Mouse (Mus musculus) bone marrow, adult 2 months (tissue): ENCODE results near the gene Tspan15. TPM values are rescaled to one million over a fixed set of nuclear protein-coding genes. Genes with fewer than 3 reads are reported as not detected.

Experiments used
- H3K27ac ChIP-seq: fragments of 200-500 bp; 2 replicates; pipeline ENCODE4 v1.5.1; 2012; ENCODE audit warnings: low read depth, mild to moderate bottlenecking, control low read depth, inconsistent platforms, low read length; ENCODE audit not compliant: control insufficient read depth, poor library complexity, insufficient read depth
- H3K4me1 ChIP-seq: fragments of 200-500 bp; 2 replicates; pipeline ENCODE4 v1.6.1; 2011; ENCODE audit warnings: low read length; ENCODE audit not compliant: control insufficient read depth, insufficient read depth
- H3K4me3 ChIP-seq: fragments of 200-500 bp; replicated peaks from 2 replicates; pipeline ENCODE3; 2011; ENCODE audit warnings: mild to moderate bottlenecking, low read depth, low read length, control low read depth; ENCODE audit not compliant: control insufficient read depth
- CTCF ChIP-seq: fragments of 200-500 bp; IDR thresholded peaks from 2 replicates; pipeline ENCODE4 v1.5.1; 2011; ENCODE audit warnings: low read length, control low read depth; ENCODE audit not compliant: control insufficient read depth, insufficient read depth
- POLR2A ChIP-seq: fragments of 200-500 bp; IDR thresholded peaks from 2 replicates; pipeline ENCODE4 v1.6.1; 2011; ENCODE audit warnings: low read depth, mild to moderate bottlenecking, control low read depth, low read length, borderline replicate concordance; ENCODE audit not compliant: control insufficient read depth
- WGBS: fragments of 180-500 bp; shearing (Covaris S2); methylation state at CpG from one replicate; pipeline ENCODE4 v1.1.7; 2018; 5-methylcytosine and 5-hydroxymethylcytosine counted together
- polyA plus RNA-seq: library from polyadenylated mRNA; stranded (reverse); fragments of >200 nt; gene quantifications from 2 replicates; pipeline ENCODE4 v1.2.4, GENCODE M21; 2011; ENCODE audit warnings: low replicate concordance; ENCODE audit not compliant: missing spikeins, insufficient read depth, insufficient read length

Tspan15 gene
- polyA plus RNA-seq, 1 experiment = 5.3 TPM

GRCm38 (mm10) chr10:62261115-62261886 is 30.2 kb upstream of the Tspan15 start:
- no peak overlapping the region for H3K27ac ChIP-seq
- 17% methylated on average over 18 of the region's 18 CpGs for WGBS
- TF ChIP-seq POLR2A (no peak), CTCF (peak; percentile 61; the same call in 1 of the 2 replicates)
- no peak overlapping the region for H3K4me3 ChIP-seq
- H3K4me1 ChIP-seq = no peaks in the 10 kb centered on the region; the same call in 1 of the 2 replicates

GRCm38 (mm10) chr10:62258298-62258697 is 27.2 kb upstream of the Tspan15 start:
- TF ChIP-seq POLR2A (no peak), CTCF (no peak)
- WGBS = 86% methylated on average over 5 of the region's 5 CpGs

GRCm38 (mm10) chr10:62252496-62253235 is 21.6 kb upstream of the Tspan15 start:
- 82% methylated on average over 27 of the region's 27 CpGs for WGBS
- TF ChIP-seq POLR2A = no peak
- no peak for TF ChIP-seq CTCF
- H3K27ac ChIP-seq = no peak overlapping the region
- no peak overlapping the region for H3K4me3 ChIP-seq
- no peaks in the 10 kb centered on the region for H3K4me1 ChIP-seq

More at GRCm38 (mm10) chr10:62258298-62258697, 27.2 kb upstream of the Tspan15 start:
- no peaks in the 10 kb centered on the region; the same call in 1 of the 2 replicates for H3K4me1 ChIP-seq
- no peak overlapping the region for H3K4me3 ChIP-seq
- H3K27ac ChIP-seq = no peak overlapping the region

- Histone ChIP-seq H3K4me1 (no peaks in the 10 kb centered on the region), H3K27ac (no peak within 1 kb of the TSS), H3K4me3 (no peak within 1 kb of the TSS)
- 84% methylated on average over 12 of the region's 12 CpGs for WGBS
- TF ChIP-seq CTCF (no peak), POLR2A (no peak)
Measured at GRCm38 (mm10) chr10:62252000-62252488, 21.0 kb upstream of the Tspan15 start, which contains the start of gene Tacr2. Gene Tacr2 (plus strand): TSS chr10:62252438.

- no peaks in the 10 kb centered on the region for H3K4me1 ChIP-seq
- WGBS = 18% methylated on average over 8 of the region's 8 CpGs
- no peak overlapping the region for H3K4me3 ChIP-seq
- H3K27ac ChIP-seq = no peak overlapping the region
- no peak for TF ChIP-seq POLR2A
- TF ChIP-seq CTCF = no peak
Measured at GRCm38 (mm10) chr10:62247815-62248214, 16.8 kb upstream of the Tspan15 start.

GRCm38 (mm10) chr10:62247156-62247555 is 16.1 kb upstream of the Tspan15 start:
- WGBS = 84% methylated on average over 3 of the region's 3 CpGs
- Histone ChIP-seq H3K4me3 (no peak overlapping the region), H3K4me1 (no peaks in the 10 kb centered on the region)

GRCm38 (mm10) chr10:62244067-62244466 is 13.0 kb upstream of the Tspan15 start:
- no peak overlapping the region for H3K27ac ChIP-seq
- 76% methylated on average over 9 of the region's 9 CpGs for whole genome bisulfite sequencing
- H3K4me3 ChIP-seq = no peak overlapping the region
- TF ChIP-seq CTCF = no peak
- no peak for TF ChIP-seq POLR2A
- no peaks in the 10 kb centered on the region; the same call in 1 of the 2 replicates for H3K4me1 ChIP-seq

More at GRCm38 (mm10) chr10:62247156-62247555, 16.1 kb upstream of the Tspan15 start:
- no peak overlapping the region for H3K27ac ChIP-seq
- TF ChIP-seq POLR2A = no peak
- no peak for TF ChIP-seq CTCF

GRCm38 (mm10) chr10:62242896-62243295 is 11.8 kb upstream of the Tspan15 start:
- WGBS = 45% methylated on average over 13 of the region's 13 CpGs
- Histone ChIP-seq H3K4me3 (no peak overlapping the region), H3K4me1 (no peaks in the 10 kb centered on the region; the same call in 1 of the 2 replicates), H3K27ac (no peak overlapping the region)
- TF ChIP-seq CTCF = 0 out of 2 replicates have a peak, but pooled peaks have one; percentile 27
- no peak for TF ChIP-seq POLR2A
